Mouse (Mus musculus) bone marrow macrophage, adult 2 months (primary cell): ENCODE results near the gene Hoxc4.

Experiments
- CTCF ChIP-seq: IDR thresholded peaks from 2 replicates; pipeline ENCODE4 v1.5.1; 2012; ENCODE audit warnings: low read depth, mild to moderate bottlenecking, low read length, moderate library complexity
- POLR2A ChIP-seq: IDR thresholded peaks from 2 replicates; pipeline ENCODE4 v1.6.1; 2012; ENCODE audit warnings: mild to moderate bottlenecking, low read depth, low read length, borderline replicate concordance

GRCm38 (mm10) chr15:103061988-103062387 lies 43.3 kb downstream of the Hoxc4 start:
- TF ChIP-seq POLR2A, result no peak
- no peak for TF ChIP-seq CTCF
